Mouse (Mus musculus) right cerebral cortex, postnatal 25 days (tissue): Measurements from ENCODE around the gene Ndufb3.
"Not testable (repeated sequence)": the region's sequence is repeated elsewhere in the genome, so short reads cannot be mapped to it uniquely, and the experiment has no call there.

Experiments
- DNase-seq: peaks from one replicate; pipeline ENCODE4 v3.0.0; 2022

Gene Ndufb3

GRCm38 (mm10) chr1:58586171-58586997 lies at the start of gene Ndufb3, which contains the start of gene Fam126b:
TSS of gene Ndufb3 (plus strand) at chr1:58586384.
TSS of gene Fam126b (minus strand) at chr1:58586323.
- peak; percentile 89 for DNase-seq

GRCm38 (mm10) chr1:58541386-58541785 lies 44.8 kb upstream of the Ndufb3 start:
- no peak for DNase-seq

- DNase-seq = not testable (repeated sequence)
Measured at GRCm38 (mm10) chr1:58560370-58560769, 25.8 kb upstream of the Ndufb3 start.

- DNase-seq = no peak
Measured at GRCm38 (mm10) chr1:58562455-58562854, 23.7 kb upstream of the Ndufb3 start.

- no peak for DNase-seq
Measured at GRCm38 (mm10) chr1:58564981-58565380, 21.2 kb upstream of the Ndufb3 start.

DNA sequence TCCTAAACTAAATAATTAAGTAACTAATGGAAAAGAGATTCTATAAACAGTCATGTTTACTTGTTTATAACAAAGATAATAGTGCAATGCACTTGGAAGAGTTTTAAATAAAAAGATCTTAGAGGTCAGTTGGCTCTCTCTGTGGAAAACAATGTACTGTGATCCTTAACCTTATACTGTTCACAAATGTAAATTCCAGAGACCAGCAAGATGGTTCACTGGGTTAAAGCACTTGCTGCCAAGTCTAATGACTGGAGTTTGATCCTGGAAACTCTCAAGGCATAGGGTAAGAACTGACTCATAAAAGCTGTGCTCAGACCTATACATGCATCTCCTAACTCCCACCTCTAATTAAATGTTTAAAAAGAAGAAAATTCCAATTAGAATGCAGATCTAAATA lies 19.6 kb upstream of the Ndufb3 start:
- DNase-seq = no peak

DNA sequence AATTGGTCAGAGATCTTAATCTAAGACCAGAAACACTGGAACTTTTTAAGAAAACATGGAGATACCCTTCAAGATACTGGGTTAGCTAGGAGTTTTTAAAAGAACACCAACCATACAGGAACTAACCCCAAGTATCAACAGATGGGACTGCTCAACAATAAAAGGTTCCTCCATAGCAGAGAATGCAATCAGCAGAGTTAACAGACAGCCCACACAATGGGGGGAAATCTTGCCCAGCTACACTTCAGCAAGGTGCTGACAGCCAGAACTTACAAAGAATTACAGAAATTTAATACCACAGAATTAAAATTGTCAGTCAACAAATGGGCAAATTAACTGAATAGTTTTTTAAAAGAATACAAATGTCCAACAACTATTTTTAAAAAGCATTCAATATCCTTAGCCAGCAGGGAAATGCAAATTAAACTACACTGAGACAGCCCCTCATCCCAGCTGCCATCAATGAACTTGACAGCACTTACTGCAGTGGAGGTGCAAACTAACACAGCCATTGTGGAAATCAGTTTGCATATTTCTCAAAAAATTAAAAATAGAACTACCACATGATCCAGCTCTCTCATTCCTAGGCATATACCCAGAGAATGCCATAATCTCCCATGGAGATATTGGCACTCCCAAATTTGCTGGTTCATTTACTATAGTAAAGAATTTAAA lies 17.6 kb upstream of the Ndufb3 start:
- DNase-seq = no peak

- no peak for DNase-seq
Measured at GRCm38 (mm10) chr1:58570437-58570836, 15.7 kb upstream of the Ndufb3 start.

GRCm38 (mm10) chr1:58579179-58579578 lies 7.0 kb upstream of the Ndufb3 start:
- DNase-seq = no peak

DNA sequence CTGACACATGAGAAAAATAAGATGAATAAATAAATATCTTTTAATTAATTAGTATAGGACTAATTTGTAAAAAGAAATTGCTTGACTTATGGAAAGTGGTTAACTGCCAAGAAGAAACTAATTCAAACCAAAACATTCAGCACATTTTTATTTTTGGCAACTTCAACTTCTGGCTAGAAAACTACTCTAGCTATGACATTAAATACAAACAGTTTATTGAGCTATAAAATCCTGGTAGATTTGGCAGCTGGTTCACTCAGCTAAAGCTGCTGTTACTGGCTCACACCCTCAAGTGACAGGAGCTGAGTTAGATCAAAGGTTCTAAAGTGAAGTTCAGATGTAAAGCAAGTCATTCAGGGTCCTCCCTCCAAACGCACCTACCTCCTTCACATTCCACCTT lies 3.6 kb upstream of the Ndufb3 start:
- DNase-seq = no peak

DNA sequence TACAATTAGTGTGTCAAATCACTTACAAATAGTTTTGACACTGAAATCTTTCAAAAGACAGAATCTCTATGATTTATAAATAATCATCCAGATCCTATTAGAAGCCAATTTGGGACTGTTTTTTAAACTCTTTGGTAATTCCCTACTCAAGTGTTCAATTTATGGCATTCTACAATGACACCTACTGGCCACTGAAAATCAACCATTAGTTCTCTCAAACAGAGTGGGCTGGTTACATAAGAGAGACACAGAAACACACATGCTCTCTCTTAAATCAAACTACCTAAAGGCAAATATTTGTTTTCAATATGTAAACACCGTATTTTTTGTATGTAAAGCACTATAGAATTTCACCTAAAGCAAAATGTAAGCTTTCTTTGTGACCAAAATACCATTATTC lies 1.9 kb upstream of the Ndufb3 start:
- DNase-seq = no peak

DNA sequence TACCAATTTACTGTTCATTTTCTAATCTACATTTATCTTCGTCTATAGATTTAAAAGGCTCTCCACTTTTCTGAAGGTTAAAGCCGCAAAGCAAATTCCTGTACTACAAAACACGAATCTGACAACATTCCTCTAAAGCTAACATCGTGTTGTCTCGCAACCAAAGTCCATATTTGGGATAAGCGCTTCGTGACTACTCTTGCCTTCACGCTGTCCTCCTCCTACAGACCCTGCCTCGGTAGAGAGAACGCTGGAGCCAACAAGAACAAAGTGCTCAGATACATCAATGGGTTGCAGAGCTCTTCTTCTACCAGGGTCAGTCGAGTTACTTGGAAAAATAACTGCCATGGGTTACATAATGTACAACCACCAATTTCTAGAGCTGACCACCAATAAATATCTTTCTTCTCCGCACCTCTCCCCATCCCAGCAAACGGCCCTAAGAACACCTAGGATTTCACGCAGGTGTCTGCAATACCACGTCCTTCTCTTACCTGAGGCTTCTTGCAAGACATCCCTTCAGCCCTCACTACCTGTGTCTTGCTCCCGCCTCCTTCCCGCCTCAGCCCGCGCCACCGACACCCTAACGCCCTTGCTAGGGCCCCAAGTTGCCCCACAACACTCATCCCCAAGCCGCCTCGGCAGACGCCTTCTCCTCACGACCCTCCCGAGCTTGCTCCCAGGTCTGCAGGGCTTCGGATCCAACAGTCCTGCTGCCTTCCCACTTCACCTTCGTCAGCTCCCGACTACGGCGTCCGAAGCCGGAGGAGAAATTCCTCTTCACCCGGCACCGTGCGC lies 612 bp upstream of the Ndufb3 start:
- peak; percentile 54 for DNase-seq

- no peak for DNase-seq
Measured at GRCm38 (mm10) chr1:58587491-58587890, 1.3 kb downstream of the Ndufb3 start.

DNA sequence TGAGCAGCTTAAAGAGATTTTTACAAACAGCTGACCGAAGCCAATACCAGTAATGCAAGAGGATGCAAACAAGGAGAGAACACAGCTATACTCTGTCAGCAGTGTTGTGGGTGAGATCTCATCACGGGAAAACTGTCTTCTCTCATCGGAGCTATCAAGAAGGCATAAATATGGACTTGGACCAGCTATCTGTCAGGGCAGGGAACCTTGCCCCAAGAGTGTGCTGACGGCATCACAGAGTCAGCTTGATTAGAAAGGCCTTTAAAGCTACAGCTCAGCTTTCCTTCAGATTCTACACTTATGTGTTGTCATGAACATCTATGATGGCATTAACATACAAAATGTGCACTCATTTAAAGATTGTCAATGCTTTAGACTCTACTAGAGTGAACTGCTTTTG lies 16.5 kb downstream of the Ndufb3 start:
- no peak for DNase-seq

- DNase-seq = no peak
Measured at GRCm38 (mm10) chr1:58603738-58604137, 17.6 kb downstream of the Ndufb3 start.

DNA sequence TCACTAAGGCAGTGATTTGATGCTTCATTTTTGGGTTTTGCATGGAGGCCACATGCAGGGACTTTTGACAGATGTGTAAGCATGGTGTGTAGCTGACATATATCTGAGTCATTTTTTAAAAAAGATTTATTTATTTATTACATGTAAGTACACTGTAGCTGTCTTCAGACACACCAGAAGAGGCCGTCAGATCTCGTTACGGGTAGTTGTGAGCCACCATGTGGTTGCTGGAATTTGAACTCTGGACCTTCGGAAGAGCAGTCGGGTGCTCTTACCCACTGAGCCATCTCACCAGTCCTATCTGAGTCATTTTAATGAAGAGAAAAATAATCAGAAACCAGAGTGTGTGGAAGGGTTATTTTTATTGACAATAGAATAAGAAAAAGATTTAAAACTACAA lies 23.4 kb downstream of the Ndufb3 start:
- not testable (repeated sequence) for DNase-seq

DNA sequence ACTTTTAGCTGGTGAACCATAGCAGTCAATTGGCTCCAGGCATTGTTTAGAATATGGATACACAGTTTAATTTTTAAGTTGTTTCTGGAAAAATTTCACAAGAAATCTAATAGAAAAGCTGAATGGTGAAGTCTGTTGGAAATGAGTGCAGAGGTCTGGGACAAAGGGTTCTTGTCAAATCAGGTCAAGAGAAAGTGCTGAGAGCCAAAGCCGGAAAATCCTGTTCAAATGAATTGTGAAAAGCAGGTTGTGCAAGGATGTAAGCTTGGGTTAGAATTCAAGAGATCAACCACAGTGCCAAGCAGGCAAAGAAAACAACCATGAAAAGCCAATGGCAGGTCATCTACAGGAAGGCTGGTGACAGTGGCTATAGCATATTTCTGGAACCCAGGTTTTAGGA lies 24.0 kb downstream of the Ndufb3 start:
- DNase-seq = no peak

DNA sequence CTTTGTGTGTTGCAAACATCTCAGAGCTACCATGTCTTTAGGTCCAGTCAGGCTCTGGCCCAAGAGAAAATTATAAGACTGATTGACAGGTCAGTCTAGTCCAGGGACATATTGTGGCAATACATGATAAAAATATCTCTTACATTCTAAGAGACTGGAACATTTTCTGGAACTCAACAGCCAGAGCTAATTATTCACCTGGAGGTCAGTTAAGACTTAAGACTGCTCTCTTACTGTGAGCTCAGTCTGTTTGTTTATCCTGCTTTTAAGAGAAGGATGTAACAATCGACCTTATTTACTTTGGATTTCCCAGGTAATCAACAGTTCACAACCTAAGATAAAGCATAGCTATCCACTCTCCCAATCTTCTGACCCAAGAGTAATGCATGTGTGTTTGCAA lies 24.4 kb downstream of the Ndufb3 start:
- no peak for DNase-seq

- no peak for DNase-seq
Measured at GRCm38 (mm10) chr1:58613786-58614185, 27.6 kb downstream of the Ndufb3 start.

- DNase-seq = peak; percentile 56
Measured at GRCm38 (mm10) chr1:58614424-58614823, 28.2 kb downstream of the Ndufb3 start.

GRCm38 (mm10) chr1:58615146-58615545 lies 29.0 kb downstream of the Ndufb3 start:
- DNase-seq = no peak

DNA sequence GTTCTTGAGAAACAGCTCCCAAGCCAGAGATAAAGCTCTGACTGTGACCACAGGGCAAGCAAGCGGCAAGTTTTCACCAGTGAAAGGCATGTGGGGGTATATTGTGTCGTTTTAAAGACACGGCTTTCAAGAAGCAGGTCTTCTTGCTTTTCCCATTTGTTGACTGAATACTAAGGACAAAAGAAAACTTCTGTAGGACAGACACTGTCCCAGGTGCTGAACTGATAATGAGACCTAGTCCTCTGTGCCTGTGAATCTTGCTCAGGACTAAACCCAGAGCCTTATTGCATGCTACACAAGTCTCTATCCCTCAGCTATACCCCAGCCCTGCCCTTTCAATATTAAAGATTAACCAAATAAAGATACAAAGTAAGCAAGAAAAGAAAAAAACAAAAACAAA lies 30.0 kb downstream of the Ndufb3 start:
- DNase-seq = no peak

GRCm38 (mm10) chr1:58617076-58617475 lies 30.9 kb downstream of the Ndufb3 start:
- no peak for DNase-seq
